Mouse (Mus musculus) testis, adult 10 weeks (tissue): ENCODE results near the gene Olfr486. TPM values are rescaled to one million over a fixed set of nuclear protein-coding genes. Genes with fewer than 3 reads are reported as not detected.

ENCODE experiments used
- polyA plus RNA-seq: library from polyadenylated mRNA; stranded (reverse); fragments of 350-450 nt; fragmentation: Illumina TruSeq; extraction: RNeasy Lipid Tissue Mini Kit (QIAGEN cat#74804); gene quantifications from one replicate; pipeline ENCODE4 v1.2.3, GENCODE M21; 2014; ENCODE audit warnings: low read depth, low replicate concordance

The Olfr486 gene
- polyA plus RNA-seq, result not detected

DNA sequence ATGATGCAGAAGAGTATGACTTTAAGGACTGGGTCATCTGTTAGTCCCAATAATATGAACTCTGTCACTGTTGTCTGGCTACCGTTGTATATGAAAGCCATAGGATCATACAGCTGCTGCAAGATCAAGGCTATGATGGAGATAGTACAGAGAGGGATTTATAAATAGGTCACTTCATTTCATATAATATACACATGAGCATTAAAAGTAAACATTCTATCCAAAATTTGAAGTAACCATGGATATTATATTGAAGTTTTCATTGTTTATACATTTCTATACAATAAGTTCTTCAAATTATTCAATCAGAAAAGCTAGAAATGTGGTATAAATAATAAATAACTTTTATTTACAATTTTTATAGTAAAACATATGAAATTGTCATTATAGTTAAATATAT is at the start of gene Olfr486:
Gene Olfr486, minus strand, starts transcription at position 101 of the 400 bp plus-strand sequence.

GRCm38 (mm10) chr7:108214536-108214935 is 42.0 kb upstream of the Olfr486 start, which contains the start of gene Olfr487:
Olfr487 (minus strand) TSS chr7:108214636.

GRCm38 (mm10) chr7:108159771-108160170 is 12.8 kb downstream of the Olfr486 start, which contains the start of gene Olfr485:
Olfr485 (minus strand) TSS chr7:108159871.

DNA sequence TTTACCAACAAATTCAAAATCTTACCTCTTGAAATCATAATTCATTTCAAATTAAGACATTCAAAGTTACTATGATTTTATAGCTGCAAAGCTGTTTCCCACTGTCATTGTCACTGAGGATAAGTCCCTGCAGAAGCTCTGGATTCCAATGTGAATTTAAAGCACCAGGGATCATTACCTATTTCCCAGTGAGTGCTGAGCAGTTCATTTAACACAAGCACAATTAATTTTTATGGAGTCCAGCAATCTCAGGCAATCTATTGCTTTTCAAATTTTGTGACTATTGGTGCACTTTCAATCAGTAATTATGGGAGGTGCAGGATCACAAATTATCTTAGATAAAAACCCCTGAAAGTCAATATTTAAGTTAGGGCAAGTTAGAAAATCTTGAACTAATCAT is 45.2 kb downstream of the Olfr486 start, which contains the start of gene Olfr484:
Gene Olfr484, minus strand, starts transcription at position 101 of the 400 bp plus-strand sequence.

Other genes with a start within 250 kb of the Olfr486 start
- not detected for gene Olfr473, start 242.3 kb downstream of the Olfr486 start, polyA plus RNA-seq
- not detected for gene Olfr474, start 218.1 kb downstream of the Olfr486 start, polyA plus RNA-seq
- gene Olfr476, start 207.9 kb downstream of the Olfr486 start, polyA plus RNA-seq, result not detected
- not detected for gene Olfr477, start 186.0 kb downstream of the Olfr486 start, polyA plus RNA-seq
- gene Olfr478, start 138.8 kb downstream of the Olfr486 start, polyA plus RNA-seq, result not detected
- not detected for gene Olfr479, start 122.0 kb downstream of the Olfr486 start, polyA plus RNA-seq
- not detected for gene Olfr480, start 105.4 kb downstream of the Olfr486 start, polyA plus RNA-seq
- gene Olfr481, start 92.9 kb downstream of the Olfr486 start, polyA plus RNA-seq, result not detected
- not detected for gene Olfr482, start 75.2 kb downstream of the Olfr486 start, polyA plus RNA-seq
- gene Olfr483, start 71.9 kb downstream of the Olfr486 start, polyA plus RNA-seq, result not detected
- not detected for gene Olfr484, start 45.3 kb downstream of the Olfr486 start, polyA plus RNA-seq
- not detected for gene Olfr485, start 12.9 kb downstream of the Olfr486 start, polyA plus RNA-seq
- not detected for gene Olfr487, start 41.9 kb upstream of the Olfr486 start, polyA plus RNA-seq
- gene Olfr488, start 85.6 kb upstream of the Olfr486 start, polyA plus RNA-seq, result not detected
- gene Olfr490, start 116.2 kb upstream of the Olfr486 start, polyA plus RNA-seq, result not detected
- gene Olfr491, start 140.7 kb upstream of the Olfr486 start, polyA plus RNA-seq, result not detected
- gene Olfr492, start 150.9 kb upstream of the Olfr486 start, polyA plus RNA-seq, result not detected
- gene Olfr493, start 174.2 kb upstream of the Olfr486 start, polyA plus RNA-seq, result not detected
- not detected for gene Olfr494, start 192.6 kb upstream of the Olfr486 start, polyA plus RNA-seq
- gene Olfr495, start 220.4 kb upstream of the Olfr486 start, polyA plus RNA-seq, result not detected
- not detected for gene Olfr497, start 247.7 kb upstream of the Olfr486 start, polyA plus RNA-seq